Mouse (Mus musculus) thymus, adult 2 months (tissue): ENCODE results near the gene C530008M17Rik.

Experiments
- CTCF ChIP-seq: fragments of 200-500 bp; IDR thresholded peaks from 2 replicates; pipeline ENCODE4 v1.5.1; 2012; ENCODE audit warnings: mild to moderate bottlenecking, control low read depth, low read length, moderate library complexity, borderline replicate concordance; ENCODE audit not compliant: control insufficient read depth, poor library complexity, insufficient read depth; ENCODE audit errors: extremely low read depth
- POLR2A ChIP-seq: fragments of 200-500 bp; IDR thresholded peaks from 2 replicates; pipeline ENCODE4 v1.6.1; 2012; ENCODE audit warnings: mild to moderate bottlenecking, low read length, control low read depth, moderate library complexity; ENCODE audit not compliant: control insufficient read depth, poor library complexity, insufficient read depth; ENCODE audit errors: extremely low read depth

DNA sequence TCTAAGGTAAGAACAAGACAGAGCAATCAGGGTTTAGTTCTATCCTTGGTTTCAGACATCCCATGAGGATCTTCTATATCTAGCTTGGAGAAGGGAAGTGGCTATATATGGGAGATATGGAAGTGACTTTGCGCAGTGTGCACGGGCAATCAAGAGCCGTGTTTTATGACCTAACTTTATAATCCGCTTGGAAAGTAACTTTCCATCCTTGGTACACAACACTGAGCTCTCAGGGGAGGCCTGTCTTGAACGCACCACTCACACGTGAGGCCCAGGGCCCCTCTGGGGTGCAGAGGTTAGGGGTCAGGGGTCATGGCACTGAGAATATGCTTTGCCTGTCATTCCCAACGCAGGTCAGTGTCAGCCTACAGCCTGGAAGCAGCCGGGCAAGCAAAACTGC lies 210.5 kb downstream of the C530008M17Rik start:
- no peak for TF ChIP-seq POLR2A
- no peak for TF ChIP-seq CTCF
